Mouse (Mus musculus): ENCODE data around the gene Lyg1.
"Not testable (repeated sequence)": the region's sequence is repeated elsewhere in the genome, so short reads cannot be mapped to it uniquely, and the experiment has no call there.

Gene Lyg1

DNA sequence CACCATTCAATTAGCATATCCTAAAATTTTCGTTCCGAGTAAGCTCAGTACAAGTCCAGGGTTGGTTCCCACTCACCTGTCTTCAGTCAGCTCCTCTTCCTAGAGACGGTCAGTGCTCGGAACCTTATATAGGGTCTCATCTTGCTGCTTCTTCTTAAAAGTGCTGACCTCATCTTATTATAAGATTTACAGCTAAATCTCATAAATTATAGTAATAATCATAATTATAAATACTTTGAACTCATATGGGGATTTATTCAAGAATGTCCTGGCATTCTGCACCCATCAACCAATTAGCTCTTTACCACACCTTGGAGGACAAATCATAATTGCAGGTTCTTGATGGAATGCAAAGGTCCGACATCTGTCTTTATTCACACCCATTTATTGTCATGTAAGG, at the start of gene Lyg1:
Gene Lyg1, minus strand, starts transcription at position 101 of the 400 bp plus-strand sequence.
- no peak for DNase-seq (ENCODE audit: low read depth, low spot score)

GRCm38 (mm10) chr1:38006741-38007140, 49.2 kb upstream of the Lyg1 start:
- no peak for DNase-seq (ENCODE audit: low read depth, low spot score)

DNA sequence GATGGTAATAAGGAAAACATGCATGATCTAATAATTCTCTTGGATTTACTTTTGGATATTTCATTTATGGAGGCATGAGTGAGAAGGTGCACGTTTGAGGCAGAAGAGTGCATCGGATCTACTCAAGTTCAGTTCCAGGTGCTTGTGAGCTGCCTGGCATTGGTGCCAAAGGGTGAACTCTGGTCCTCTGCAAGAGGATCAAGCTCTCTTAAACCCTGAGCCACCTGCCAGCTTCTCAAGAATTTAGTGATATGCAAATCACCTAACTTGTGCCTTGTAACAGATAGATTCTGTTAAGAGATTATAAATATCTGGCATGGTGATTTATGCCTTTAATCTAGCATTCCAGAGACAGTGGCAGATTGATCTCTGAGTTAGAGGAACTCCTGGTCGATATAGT, 45.5 kb upstream of the Lyg1 start:
- no peak for DNase-seq (ENCODE audit: low read depth, low spot score)

DNA sequence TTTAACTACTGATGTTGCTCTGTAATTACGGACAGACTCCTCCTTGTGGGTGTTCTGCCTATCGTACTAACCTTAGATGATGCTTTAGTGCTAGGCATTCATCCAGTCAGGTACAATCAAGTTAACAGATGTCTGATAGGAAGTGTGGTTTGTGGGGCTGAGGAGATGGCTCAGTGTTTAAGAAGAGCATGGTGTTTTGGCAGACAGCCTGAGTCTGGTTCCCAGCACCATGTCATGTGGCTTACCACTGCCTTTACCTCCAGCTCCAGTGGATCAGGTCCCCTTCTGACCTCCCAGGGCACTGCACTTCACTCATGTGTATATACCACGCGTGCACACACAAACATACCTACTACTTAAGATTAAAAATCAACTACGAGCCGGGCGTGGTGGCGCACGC, 44.4 kb upstream of the Lyg1 start:
- DNase-seq (ENCODE audit: low read depth, low spot score) = no peak

DNA sequence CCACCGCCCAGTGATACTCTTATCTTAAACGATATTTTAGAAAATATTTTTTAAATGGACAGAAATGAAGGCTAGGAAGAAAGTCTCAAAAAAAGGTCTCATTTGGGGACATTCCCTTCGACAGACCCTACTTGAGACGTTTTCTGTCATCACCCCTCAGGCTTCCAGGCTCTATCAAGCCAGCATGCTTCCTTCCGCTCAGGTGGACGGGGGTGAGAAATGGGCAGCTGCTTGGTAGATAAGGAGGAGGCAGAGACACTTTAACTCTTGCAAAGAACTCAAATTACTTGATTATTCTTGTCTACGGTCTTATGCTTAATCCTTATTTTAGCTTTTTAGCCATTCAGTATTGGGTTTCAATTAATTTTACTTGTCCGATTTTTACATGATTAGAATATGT, 43.3 kb upstream of the Lyg1 start:
- DNase-seq (ENCODE audit: low read depth, low spot score) = no peak

- DNase-seq (ENCODE audit: low read depth, low spot score) = no peak
Measured at GRCm38 (mm10) chr1:37999552-37999951, 42.0 kb upstream of the Lyg1 start.

DNA sequence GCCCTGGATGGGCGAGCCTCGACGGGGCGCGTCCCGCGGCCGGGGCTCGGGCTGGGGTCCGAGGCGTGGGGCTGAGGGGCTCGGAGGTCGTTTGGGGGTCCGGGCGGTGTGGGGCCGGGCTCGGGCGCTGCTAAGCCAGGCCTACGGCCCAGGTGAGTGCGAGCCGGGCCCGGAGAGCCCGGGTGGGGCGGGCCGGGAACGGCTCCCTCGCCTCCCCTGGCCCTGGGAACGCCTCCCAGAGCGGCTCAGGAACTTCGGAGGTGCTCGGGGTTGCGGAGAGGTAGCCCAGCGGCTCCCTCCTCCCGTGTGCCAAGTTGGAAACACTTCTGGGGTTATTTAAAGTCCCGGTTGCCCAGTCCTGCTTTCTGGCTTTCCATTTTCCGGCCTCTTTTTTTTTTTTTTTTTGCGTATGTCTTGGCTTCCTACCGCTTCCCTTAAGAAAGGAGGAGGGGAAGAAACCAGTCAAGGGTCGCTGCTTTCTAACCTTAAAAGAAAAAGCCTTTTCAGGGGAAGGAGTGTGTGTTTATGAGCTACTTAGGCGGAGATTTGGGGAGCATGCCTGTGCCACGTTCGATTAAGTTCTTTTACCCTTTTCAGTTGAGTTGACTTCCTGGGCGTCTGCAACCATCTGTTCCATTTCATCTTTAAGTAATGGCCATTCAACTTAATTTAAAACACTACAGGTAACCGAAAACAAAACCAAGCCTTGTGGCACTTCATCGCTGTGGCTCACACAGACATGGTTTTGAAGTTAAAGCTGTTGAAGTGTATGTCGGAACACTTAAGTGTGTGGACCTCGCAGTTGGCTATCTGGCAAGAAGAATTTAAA, 41.0 kb upstream of the Lyg1 start:
- peak; percentile 6 for DNase-seq (ENCODE audit: low read depth, low spot score)

DNA sequence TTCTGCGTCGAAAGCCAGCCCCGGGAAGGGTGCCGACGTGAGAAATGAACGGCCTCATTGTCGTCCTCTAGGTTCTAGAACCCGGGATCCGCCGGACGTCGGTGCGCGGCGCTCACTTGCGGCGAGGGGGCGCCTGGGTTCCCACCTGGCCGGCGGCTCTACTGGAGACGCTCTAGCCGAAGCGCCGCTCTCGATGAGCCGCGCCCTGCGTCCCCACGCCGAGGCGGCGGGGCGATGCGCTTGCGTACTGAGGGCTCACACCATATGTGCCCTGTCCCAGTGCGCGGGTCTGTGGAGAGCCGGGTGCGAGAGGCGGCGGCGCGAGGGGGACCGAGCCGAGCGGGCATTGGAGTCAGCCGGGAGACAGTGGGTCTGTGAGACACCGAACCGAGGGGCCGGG, 40.3 kb upstream of the Lyg1 start, which contains the start of the genes Txndc9 and Eif5b:
Gene Txndc9, minus strand, starts transcription at position 27 of the 400 bp plus-strand sequence.
Gene Eif5b, plus strand, starts transcription at position 144 of the 400 bp plus-strand sequence.
- DNase-seq (ENCODE audit: low read depth, low spot score) = peak; percentile 92

GRCm38 (mm10) chr1:37996877-37997484, 39.4 kb upstream of the Lyg1 start:
- DNase-seq (ENCODE audit: low read depth, low spot score) = peak; percentile 98

- no peak for DNase-seq (ENCODE audit: low read depth, low spot score)
Measured at GRCm38 (mm10) chr1:37996226-37996625, 38.7 kb upstream of the Lyg1 start.

DNA sequence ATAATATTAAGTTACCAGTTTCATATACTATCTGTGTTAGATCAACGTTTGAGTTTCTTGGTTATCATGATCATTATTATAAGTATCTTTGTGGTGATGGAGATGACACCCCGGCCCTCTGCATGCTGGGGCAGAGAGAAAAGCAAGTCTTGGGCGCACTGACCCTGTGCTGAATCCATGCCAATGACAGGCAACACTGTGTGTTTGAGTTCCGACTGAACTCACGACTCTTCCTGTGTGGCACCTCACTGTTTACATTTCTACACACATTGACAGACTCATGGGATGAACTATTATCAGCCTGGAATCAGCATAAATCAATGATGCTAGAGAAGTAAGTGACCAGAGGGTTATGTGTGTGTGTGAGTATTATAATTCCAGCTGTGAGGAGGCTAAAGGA, 30.3 kb upstream of the Lyg1 start:
- DNase-seq (ENCODE audit: low read depth, low spot score) = no peak

DNA sequence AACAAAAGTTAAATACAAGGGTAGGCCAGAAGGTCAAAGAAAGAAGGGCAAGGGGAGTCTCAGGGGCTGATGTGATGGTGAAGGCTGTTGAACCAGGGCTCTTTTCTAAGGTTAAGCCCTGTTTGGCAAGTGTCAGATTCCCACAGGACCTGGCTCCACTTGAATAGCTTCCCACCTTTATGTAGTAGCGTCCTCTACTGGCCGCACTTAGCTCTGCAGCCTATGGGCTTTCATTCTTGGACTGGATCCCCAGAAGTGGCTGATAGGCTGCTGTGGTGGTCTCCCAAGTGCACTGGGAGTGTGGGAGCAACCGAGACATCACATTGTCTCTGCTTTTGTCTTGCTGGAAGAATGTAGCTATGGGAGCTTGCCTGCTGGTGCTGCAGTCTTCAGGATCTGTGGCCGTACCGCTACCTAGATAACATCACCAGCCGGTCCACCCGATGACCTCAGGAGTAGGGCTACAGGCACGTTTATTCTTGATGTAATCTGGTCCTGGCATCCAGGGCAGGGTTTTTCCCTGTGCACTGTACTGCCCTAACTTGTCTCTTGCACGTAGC, 28.3 kb upstream of the Lyg1 start:
- DNase-seq (ENCODE audit: low read depth, low spot score) = peak; percentile 9

DNA sequence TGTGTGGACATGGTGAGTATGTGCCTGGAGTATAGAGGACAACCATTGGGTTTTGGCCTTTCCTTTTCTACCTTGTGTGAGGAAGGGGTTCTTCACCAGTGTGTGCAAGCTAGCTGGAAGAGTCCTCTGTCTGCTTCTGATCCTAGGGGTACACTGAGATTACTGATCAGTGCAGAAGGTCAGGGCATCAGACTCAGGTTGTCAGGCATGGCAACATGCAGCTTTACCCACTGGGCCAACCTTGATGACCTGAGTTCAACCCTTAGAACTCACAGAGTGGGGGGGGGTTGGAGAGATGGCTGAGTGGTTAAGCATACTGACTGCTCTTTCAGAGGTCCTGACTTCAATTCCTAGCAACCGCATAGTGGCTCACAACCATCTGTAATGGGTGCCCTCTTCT, 26.8 kb upstream of the Lyg1 start:
- DNase-seq (ENCODE audit: low read depth, low spot score) = no peak

DNA sequence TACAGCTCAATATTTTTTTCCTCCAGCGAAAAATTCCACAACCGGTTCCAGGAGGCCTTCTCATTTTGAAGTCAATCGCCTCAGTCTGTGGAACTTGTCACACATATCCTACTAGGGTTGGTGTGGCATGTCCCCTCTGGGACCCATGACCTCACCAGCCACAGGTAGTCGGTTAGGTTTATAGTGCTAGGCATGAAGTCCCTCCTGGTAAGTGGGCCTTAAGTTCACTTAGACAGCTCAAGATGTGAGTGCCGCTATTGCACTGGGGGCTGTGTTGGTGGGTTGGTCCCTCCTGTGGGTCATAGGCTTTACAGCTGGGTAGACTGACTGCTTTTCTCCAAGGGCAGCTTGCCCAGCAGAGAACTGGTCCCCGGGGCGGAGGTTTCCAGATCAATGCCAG, 19.7 kb upstream of the Lyg1 start:
- no peak for DNase-seq (ENCODE audit: low read depth, low spot score)

GRCm38 (mm10) chr1:37976666-37977065, 19.1 kb upstream of the Lyg1 start:
- not testable (repeated sequence) for DNase-seq (ENCODE audit: low read depth, low spot score)

DNA sequence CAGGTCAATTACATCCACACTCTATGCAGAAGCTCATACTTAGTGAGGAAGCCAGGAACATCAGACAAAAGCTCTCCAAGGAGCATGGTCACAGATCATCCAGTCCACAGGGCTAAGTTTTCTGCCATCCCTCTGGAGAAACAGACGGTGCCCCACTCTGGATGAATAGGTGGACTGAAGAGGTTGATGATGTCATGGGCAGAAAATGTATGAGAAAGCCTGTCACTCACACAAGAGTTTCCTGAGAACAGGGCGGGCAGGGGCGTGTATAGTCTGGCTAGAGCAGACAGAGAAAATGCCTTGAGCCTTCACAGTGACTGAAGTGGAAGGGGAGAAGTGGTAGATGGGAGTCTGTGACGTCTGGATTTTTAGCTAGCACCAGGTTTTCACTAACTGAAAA, 14.0 kb upstream of the Lyg1 start:
- no peak for DNase-seq (ENCODE audit: low read depth, low spot score)

GRCm38 (mm10) chr1:37968746-37969145, 11.2 kb upstream of the Lyg1 start:
- no peak for DNase-seq (ENCODE audit: low read depth, low spot score)

DNA sequence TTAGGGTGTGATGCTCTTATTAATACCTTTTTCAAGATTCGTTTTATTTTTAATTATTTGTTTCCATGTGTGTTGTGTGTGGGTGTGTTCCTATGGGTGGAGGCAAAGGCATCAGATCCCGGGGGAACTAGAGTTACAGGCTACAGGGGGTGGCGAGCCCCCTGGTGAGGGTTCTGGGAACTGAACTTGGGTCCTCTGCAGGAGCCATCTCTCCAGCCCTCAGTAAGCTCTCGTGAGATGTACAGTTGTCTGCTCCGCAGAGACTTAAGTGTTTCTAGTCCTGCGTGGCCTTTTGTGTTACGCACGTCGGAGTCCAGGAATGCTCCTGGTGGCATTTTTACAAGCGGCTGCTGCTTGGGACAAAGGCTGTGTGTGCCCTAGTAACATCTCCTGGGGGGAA, 8.0 kb upstream of the Lyg1 start:
- no peak for DNase-seq (ENCODE audit: low read depth, low spot score)

DNA sequence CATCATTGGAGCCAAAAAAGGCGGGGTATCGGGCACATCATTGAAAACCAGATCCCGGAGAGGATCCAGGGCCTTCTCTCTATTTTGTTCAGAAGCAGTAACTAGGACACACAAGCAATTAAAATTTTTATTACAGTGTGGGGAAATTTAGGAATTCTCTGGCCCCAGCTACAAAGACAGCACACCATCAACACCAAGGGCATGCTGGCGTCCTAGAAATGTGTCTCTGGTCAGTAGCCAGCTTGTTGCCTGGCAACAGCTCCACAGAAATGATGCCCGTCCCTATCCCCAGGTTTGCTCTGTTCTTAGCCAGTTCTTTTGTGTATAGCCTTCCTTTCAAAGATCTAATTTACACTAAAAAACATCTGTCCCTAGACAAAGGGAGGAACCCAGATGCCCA, 1.9 kb upstream of the Lyg1 start:
- no peak for DNase-seq (ENCODE audit: low read depth, low spot score)

- no peak for DNase-seq (ENCODE audit: low read depth, low spot score)
Measured at GRCm38 (mm10) chr1:37958516-37958915, 957 bp upstream of the Lyg1 start.

- no peak for DNase-seq (ENCODE audit: low read depth, low spot score)
Measured at GRCm38 (mm10) chr1:37956690-37957431, 698 bp downstream of the Lyg1 start.

DNA sequence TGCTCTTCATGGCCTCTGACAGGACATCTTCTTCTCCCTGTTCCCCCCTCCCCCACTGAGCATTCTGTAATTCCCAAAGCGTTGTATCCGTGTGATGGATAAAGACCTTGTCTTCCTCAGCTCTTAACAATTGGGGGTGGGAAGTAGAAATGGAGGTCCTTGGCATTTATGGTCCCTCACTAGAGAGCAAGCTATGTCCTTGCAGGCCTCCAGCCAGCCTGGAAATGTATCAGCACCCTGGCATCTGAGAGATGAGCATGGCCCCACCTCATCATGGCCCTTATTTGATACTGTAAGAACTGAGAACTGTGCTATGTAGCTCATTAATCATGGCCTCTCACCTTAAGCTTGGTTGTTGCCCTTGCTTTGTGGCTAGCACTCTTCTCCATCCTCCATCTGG, 2.3 kb downstream of the Lyg1 start:
- no peak for DNase-seq (ENCODE audit: low read depth, low spot score)
